Mouse (Mus musculus) brown adipose tissue, adult 24 weeks (tissue): ENCODE data around the gene Prkag3. TPM values are rescaled to one million over a fixed set of nuclear protein-coding genes. Genes with fewer than 3 reads are reported as not detected.

Experiments
- H3K27ac ChIP-seq: fragments of 200-500 bp; replicated peaks from 2 replicates; pipeline ENCODE4 v1.5.1; 2012; ENCODE audit warnings: low read depth, mild to moderate bottlenecking, low read length
- H3K4me1 ChIP-seq: fragments of 200-500 bp; 2 replicates; pipeline ENCODE4 v1.6.1; 2012; ENCODE audit warnings: low read length, mixed read lengths; ENCODE audit not compliant: control insufficient read depth, insufficient read depth, insufficient read length
- H3K4me3 ChIP-seq: fragments of 200-500 bp; 2 replicates; pipeline ENCODE4 v1.5.1; 2012; ENCODE audit warnings: low read depth, mild to moderate bottlenecking, low read length, moderate library complexity; ENCODE audit not compliant: insufficient read depth
- polyA plus RNA-seq: library from polyadenylated mRNA; stranded (reverse); fragments of >200 nt; gene quantifications from 2 replicates; pipeline ENCODE4 v1.2.4, GENCODE M21; 2012; ENCODE audit not compliant: missing spikeins, insufficient read depth, insufficient read length

Gene Prkag3
- polyA plus RNA-seq, 1 experiment: 0.59 TPM

GRCm38 (mm10) chr1:74774062-74774461 lies 25.0 kb upstream of the Prkag3 start:
- H3K4me3 ChIP-seq: no peak overlapping the region
- no peaks in the 10 kb centered on the region; the same call in 1 of the 2 replicates for H3K4me1 ChIP-seq
- H3K27ac ChIP-seq: no peak overlapping the region

DNA sequence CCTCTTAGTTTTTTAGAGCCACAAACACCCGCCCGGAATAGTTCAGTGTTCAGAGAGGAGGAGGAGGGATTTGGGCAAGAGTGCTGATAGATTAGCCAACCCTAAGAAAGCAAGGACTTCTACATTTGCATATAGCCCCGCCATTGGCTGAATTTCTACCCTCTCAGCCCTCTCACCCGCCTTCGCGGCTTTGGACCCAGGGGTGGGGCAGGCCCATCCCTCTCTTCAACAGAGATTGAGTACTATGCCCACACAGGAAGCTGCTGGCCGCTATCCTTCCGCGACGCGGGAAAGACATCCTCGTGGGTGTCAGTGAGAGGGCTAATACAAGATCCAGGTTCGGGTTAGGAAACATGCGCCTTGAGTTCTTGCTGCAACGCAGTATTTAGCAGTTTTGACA lies 24.1 kb upstream of the Prkag3 start:
- H3K27ac ChIP-seq: no peak overlapping the region
- H3K4me3 ChIP-seq: no peak overlapping the region
- no peaks in the 10 kb centered on the region; the same call in 1 of the 2 replicates for H3K4me1 ChIP-seq

DNA sequence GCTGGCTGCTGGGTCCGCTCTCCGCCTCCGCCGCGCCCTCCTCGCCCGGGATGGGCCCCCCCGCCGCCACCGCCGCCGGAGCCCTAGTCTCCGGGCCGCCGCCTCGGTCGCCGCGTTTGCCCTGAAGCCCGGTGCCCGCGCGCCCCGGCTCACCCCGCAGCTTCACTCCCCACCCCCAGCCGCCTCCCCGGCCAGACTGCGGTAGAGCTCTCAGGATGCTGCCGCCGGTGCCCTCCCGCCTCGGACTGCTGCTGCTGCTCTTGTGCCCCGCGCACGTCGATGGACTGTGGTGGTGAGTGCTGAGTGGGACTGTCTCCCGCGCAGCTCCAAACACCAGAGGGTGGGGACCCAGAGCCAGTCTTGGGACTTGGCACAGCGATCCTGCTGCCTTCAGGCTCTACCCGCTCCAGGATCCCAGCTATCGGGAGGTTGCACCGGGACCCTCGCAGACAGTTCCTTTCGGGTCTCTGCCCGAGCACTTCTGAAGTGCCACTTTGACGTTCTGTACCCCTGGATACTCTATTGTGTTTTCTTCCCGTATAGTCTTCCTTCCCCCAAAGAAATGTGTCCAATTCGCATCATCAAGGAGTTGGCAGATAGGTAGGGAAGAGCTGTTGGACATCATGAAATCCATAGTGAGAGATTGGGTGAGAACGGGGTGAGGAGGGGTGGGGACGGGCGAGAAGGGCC lies 23.1 kb upstream of the Prkag3 start:
- Histone ChIP-seq H3K4me3 (peak overlapping the region; percentile 52), H3K27ac (no peak overlapping the region), H3K4me1 (no peaks in the 10 kb centered on the region; the same call in 1 of the 2 replicates)

DNA sequence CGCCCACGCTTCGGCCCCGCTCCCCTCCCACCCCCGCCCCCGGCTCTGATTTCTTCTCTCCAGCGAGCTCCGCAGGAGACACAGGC lies 22.7 kb upstream of the Prkag3 start, which contains the start of gene Wnt6:
Gene Wnt6 (plus strand): TSS at position 48 of the 86 bp plus-strand sequence.
- peak within 1 kb of the TSS; percentile 52 for H3K4me3 ChIP-seq
- H3K4me1 ChIP-seq: no peaks in the 10 kb centered on the region; the same call in 1 of the 2 replicates
- no peak within 1 kb of the TSS for H3K27ac ChIP-seq

DNA sequence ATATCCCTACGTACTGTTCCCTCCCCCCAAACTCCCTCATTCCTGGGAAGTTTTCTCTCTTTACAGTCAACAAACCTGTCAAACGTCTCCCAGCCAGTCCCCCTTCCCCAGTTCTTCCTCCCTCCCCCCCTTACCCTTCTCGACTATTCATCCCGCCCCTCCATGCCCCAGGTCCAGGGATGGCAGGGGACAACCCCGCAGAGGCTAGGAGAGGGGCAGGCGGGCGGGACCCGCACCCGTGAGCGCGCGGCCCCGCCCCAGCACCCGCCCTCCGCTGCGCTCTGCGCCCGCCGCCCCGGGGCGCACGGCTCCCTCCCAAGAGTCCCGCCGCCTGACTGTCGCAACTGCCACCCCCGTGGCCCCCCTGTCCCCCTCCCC lies 22.4 kb upstream of the Prkag3 start:
- peak overlapping the region; percentile 14; the same call in 1 of the 2 replicates for H3K4me3 ChIP-seq
- no peak overlapping the region for H3K27ac ChIP-seq
- H3K4me1 ChIP-seq: no peaks in the 10 kb centered on the region; the same call in 1 of the 2 replicates

DNA sequence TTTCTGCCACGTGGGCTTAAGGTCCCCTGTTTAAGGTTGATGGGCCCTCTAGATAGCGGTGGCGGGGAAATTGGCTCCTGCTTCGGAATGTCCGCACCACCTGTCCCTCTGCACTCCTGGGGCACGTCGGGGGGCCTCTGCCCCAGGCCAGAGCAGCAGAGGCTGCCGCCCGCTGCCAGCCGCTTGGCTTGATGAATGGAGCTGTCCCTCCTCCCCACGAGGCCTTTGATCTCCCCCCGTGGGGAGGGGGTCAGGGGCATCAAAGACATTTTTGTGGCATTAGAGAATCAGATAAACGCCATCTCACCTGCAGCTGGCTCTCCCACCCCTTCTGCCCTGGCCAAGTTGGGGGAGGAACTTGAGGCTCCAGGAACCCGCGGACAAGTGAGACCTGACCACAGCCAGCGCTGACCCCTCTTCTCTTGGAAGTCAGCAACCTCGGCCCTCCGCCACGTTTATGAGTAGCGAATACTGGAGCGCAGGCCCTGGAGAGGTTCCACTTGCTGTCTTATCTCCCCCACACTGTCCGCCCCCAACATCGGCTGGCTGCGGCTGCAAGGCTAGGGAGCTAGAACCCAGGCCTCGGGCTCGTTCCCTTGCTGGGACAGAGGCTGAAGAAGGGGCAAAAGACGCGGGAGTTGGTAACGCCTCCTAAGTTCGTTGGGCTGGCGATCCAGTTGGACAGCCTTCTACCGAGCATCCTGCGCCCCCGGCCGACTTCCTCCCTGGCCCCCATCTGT lies 21.9 kb upstream of the Prkag3 start:
- Histone ChIP-seq H3K4me3 (peak overlapping the region; percentile 14; the same call in 1 of the 2 replicates), H3K4me1 (no peaks in the 10 kb centered on the region; the same call in 1 of the 2 replicates), H3K27ac (no peak overlapping the region)

- H3K27ac ChIP-seq: no peak overlapping the region
- no peaks in the 10 kb centered on the region for H3K4me1 ChIP-seq
- no peak overlapping the region for H3K4me3 ChIP-seq
Observed at GRCm38 (mm10) chr1:74763081-74763480, 14.1 kb upstream of the Prkag3 start.

DNA sequence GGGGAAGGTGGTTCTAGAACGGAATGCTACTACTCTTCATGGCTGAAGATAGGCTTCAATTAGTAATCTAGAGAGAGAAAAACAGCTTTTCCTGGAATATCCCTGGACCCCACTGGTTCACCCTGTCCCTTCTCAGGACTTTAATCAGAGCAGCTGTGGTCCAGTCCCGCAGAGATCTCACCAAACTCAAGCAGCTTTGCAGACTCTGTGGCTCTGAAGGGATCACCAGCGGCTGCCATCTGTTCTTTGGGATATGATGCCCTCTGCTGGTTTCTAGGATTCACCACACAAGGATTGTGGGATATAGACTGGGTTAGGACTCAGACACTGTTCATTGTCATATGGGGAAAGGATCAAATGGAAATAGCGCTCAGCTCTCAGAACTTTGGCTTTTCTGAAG lies 10.8 kb upstream of the Prkag3 start:
- Histone ChIP-seq H3K4me3 (no peak overlapping the region), H3K27ac (no peak overlapping the region), H3K4me1 (no peaks in the 10 kb centered on the region)

DNA sequence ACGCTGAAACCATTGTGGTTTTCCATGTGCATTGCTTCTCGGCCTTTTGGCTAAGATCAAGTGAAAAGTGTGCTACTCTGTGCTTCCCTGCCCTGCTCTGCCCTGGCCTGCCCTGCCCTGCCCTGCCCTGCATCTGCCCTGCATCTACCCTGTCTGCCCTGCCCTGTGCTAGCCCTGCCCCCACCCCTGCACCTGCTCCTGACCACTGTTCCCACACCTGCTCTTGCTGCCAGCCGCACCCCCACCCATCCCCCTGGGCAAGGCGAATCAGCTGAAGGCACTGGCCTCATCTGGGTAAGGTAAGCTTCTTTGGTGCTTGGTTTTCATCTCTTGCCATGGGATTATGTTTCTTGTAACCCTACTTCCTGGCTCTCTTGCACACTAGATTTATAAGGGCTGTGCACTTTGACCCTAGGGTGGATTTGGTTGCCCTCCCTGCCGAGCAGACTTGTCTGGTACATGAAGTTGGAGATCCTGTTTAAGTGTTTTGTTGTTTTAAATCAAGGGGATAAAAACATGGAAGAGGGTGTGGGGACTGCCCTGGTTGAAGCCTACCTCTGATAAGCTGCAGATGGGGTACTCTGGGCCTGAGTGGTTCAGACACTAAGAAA lies 5.3 kb upstream of the Prkag3 start:
- Histone ChIP-seq H3K27ac (no peak overlapping the region), H3K4me3 (no peak overlapping the region), H3K4me1 (peaks cover 2% of the 10 kb centered on the region; the same call in 1 of the 2 replicates)

DNA sequence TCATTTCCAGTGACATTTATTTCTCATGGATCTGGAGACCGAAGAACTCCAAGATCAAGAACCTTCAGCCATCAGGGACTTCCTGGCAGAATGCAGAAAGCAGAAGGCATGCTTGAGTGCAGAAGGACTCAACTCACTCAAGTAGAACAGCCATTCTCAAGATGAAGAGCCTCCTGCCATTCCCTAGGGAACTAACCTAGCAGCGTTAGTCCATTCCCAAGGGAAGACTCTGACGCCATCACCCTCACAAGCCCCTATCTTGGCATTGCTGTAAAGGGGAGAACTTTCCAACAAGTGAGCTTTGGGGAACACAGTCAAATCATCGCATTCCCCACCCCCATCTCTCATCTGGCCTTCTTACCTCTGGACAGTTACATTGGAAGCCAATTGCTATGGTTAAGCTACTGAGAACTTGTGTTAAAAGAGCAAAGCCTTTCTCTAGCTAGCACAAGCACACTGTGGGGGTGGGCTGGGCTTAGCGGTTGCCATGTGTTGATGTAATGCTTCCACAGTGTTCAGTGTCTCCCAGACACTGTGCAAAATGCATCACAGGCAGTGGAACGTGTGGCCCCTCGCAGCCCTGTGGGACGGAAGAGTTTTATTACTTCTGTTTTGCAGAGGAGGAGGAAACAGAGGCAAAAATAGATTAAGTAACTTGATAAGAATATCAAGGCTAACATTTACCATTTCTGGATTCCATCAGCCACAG lies 4.4 kb upstream of the Prkag3 start:
- Histone ChIP-seq H3K4me1 (peaks cover 5% of the 10 kb centered on the region; the same call in 1 of the 2 replicates), H3K27ac (no peak overlapping the region), H3K4me3 (no peak overlapping the region)

DNA sequence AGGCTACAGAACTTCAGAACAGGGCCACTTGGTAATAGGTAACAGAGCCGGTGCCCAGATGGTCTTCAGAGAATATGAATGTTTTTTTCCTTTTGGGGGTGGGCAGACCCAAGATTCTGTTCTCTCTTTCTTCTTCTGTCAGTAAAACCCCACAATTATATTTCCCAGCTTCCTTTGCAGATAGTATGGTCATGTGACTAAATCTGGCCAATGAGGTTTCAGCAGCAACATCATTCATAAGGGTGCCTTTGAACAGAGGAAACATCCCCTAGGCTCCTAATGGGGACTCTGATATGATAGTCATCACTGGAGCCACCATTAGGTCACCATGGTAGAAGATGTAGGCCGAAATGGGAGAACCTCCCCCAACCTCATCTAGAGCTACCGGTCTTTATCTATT lies 3.8 kb upstream of the Prkag3 start:
- H3K27ac ChIP-seq: no peak overlapping the region
- peaks cover 5% of the 10 kb centered on the region; the same call in 1 of the 2 replicates for H3K4me1 ChIP-seq
- H3K4me3 ChIP-seq: no peak overlapping the region

GRCm38 (mm10) chr1:74752150-74752549 lies 3.1 kb upstream of the Prkag3 start:
- no peak overlapping the region for H3K4me3 ChIP-seq
- H3K27ac ChIP-seq: no peak overlapping the region
- peaks cover 5% of the 10 kb centered on the region for H3K4me1 ChIP-seq

DNA sequence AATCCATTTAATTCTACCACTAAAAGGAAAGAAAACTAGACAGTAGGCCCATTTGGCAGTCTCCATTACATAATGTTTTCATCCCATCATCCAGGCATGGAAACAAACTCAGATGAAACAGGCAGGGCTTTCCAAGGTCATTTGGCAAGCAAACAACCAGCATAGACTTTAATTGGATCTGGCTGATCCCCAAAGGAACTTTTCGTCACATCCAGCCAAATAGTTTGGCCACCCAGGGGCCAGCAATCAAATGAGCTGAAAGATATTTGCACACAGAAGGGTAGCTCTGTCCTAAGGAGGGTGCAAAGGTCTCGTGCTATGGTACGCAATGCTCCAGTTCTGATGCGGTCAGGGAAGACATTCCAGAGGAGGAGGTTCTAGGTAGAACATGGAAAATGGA lies 1.7 kb upstream of the Prkag3 start:
- H3K4me1 ChIP-seq: peaks cover 5% of the 10 kb centered on the region
- no peak overlapping the region for H3K4me3 ChIP-seq
- no peak overlapping the region for H3K27ac ChIP-seq

GRCm38 (mm10) chr1:74749301-74749700 lies 280 bp upstream of the Prkag3 start:
- Histone ChIP-seq H3K4me3 (no peak overlapping the region), H3K27ac (no peak overlapping the region), H3K4me1 (peaks cover 5% of the 10 kb centered on the region)

- no peak overlapping the region for H3K27ac ChIP-seq
- no peak overlapping the region for H3K4me3 ChIP-seq
- H3K4me1 ChIP-seq: peaks cover 5% of the 10 kb centered on the region
Observed at GRCm38 (mm10) chr1:74747335-74747734, 1.7 kb downstream of the Prkag3 start.
